Mouse (Mus musculus): ENCODE data around the gene 1700010I14Rik. TPM values are rescaled to one million over a fixed set of nuclear protein-coding genes. Genes with fewer than 3 reads are reported as not detected.

The 1700010I14Rik gene
- polyA plus RNA-seq, 1 experiment from 2014 or later = 1.0 TPM

- Histone ChIP-seq H3K27ac (ENCODE audit: low read length) (no peak overlapping the region), H3K27me3 (replicated peaks; ENCODE audit: control insufficient read depth, insufficient read depth, low read length) (no peaks in the 10 kb centered on the region; the same call in 1 of the 2 replicates), H3K4me1 (ENCODE audit: control insufficient read depth, insufficient read depth, low read length) (no peaks in the 10 kb centered on the region), H3K4me3 (ENCODE audit: low read length) (no peak overlapping the region), H3K9me3 (ENCODE audit: control insufficient read depth, low read length) (no peaks in the 10 kb centered on the region), H3K4me2 (ENCODE audit: low read depth, low read length) (no peak overlapping the region), H3K9ac (ENCODE audit: low read depth, low read length) (no peak overlapping the region), H3K36me3 (ENCODE audit: control insufficient read depth, insufficient read depth, low read length) (no peaks in the 10 kb centered on the region)
- no peak for ATAC-seq
- 65% methylated on average over 8 of the region's 8 CpGs for WGBS
These were observed 47.6 kb downstream of the 1700010I14Rik start for GRCm38 (mm10) chr17:9035561-9036348.

GRCm38 (mm10) chr17:9042723-9043122 lies 54.6 kb downstream of the 1700010I14Rik start:
- Histone ChIP-seq H3K4me1 (ENCODE audit: control insufficient read depth, insufficient read depth, low read length) (no peaks in the 10 kb centered on the region), H3K9me3 (ENCODE audit: control insufficient read depth, low read length) (no peaks in the 10 kb centered on the region), H3K4me3 (ENCODE audit: low read length) (no peak overlapping the region), H3K36me3 (ENCODE audit: control insufficient read depth, insufficient read depth, low read length) (no peaks in the 10 kb centered on the region), H3K9ac (ENCODE audit: low read depth, low read length) (no peak overlapping the region), H3K27me3 (replicated peaks; ENCODE audit: control insufficient read depth, insufficient read depth, low read length) (no peaks in the 10 kb centered on the region), H3K4me2 (ENCODE audit: low read depth, low read length) (no peak overlapping the region), H3K27ac (ENCODE audit: low read length) (no peak overlapping the region)
- 32% methylated on average over 2 of the region's 2 CpGs for WGBS
- no peak for ATAC-seq

DNA sequence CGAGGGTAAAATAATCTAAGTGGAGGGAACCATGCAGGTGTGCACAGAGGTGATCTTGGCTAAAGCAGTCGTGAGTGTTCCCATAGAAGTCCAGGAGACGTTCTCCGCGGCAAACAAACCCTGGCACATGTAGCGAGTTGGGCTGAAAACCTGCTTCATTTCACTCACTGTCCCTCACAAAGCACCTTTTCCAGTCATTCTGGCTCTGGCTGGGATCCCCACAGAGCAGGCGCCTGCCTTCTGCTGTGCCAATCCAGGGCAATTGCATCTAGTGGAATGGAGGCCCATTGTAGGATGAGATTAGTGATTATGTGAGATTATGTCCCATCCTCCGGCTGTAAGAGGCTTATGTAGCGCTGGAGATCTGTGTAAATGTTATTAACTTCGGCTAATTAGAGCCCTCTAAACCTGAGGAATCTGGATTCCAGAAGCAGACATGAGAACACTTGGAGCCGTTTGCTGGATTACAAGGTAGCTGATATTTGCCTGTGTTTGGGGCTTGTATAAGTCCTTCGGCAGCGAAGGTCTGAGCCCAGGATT lies 64.4 kb downstream of the 1700010I14Rik start:
- peaks cover 5% of the 10 kb centered on the region; the same call in 1 of the 2 replicates for H3K4me1 ChIP-seq (ENCODE audit: control insufficient read depth, insufficient read depth, low read length)
- H3K36me3 ChIP-seq (ENCODE audit: control insufficient read depth, insufficient read depth, low read length) = no peaks in the 10 kb centered on the region
- H3K27ac ChIP-seq (ENCODE audit: low read length) = no peak overlapping the region
- ATAC-seq = no peak
- H3K4me3 ChIP-seq (ENCODE audit: low read length) = no peak overlapping the region
- 75% methylated on average over 13 of the region's 13 CpGs for WGBS
- H3K9me3 ChIP-seq (ENCODE audit: control insufficient read depth, low read length) = no peaks in the 10 kb centered on the region
- H3K27me3 ChIP-seq (replicated peaks; ENCODE audit: control insufficient read depth, insufficient read depth, low read length) = no peaks in the 10 kb centered on the region
- H3K9ac ChIP-seq (ENCODE audit: low read depth, low read length) = no peak overlapping the region
- H3K4me2 ChIP-seq (ENCODE audit: low read depth, low read length) = no peak overlapping the region

DNA sequence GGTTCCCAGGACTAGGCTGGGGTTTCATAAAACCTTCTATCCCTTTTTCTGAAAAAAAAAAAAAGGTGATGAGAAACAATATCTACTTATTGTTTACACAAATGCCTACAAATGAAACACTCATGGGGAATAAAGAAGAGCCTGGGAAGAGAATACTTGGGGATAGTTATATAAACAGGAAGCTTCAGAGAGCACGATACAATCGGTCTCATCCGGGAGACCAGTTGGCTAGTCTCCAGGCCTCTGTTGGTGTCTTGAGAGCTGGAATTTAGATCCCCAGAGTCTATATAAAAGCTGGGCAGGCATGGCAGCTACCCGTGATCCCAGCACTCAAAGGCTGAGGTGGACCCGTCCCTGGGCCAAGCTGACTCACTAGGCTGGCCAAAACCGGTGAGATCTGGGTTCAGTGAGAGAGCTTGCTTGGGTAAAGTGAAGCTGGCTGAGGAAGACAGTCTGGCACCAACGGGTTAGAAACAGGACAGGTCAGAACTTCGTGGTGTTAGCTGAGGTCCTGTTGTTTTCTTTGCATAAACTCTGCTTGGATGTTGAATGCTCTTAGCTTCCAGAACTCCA lies 71.3 kb downstream of the 1700010I14Rik start:
- Histone ChIP-seq H3K4me3 (ENCODE audit: low read length) (no peak overlapping the region), H3K4me2 (ENCODE audit: low read depth, low read length) (no peak overlapping the region), H3K27me3 (replicated peaks; ENCODE audit: control insufficient read depth, insufficient read depth, low read length) (no peaks in the 10 kb centered on the region), H3K27ac (ENCODE audit: low read length) (no peak overlapping the region), H3K9me3 (ENCODE audit: control insufficient read depth, low read length) (no peaks in the 10 kb centered on the region), H3K9ac (ENCODE audit: low read depth, low read length) (no peak overlapping the region), H3K36me3 (ENCODE audit: control insufficient read depth, insufficient read depth, low read length) (no peaks in the 10 kb centered on the region), H3K4me1 (ENCODE audit: control insufficient read depth, insufficient read depth, low read length) (peaks cover 5% of the 10 kb centered on the region; the same call in 1 of the 2 replicates)
- WGBS = 47% methylated on average over 8 of the region's 8 CpGs
- no peak for ATAC-seq

All from intestine, embryonic 16.5 days (tissue).